Mouse (Mus musculus) embryonic facial prominence, embryonic 13.5 days (tissue): Measurements from ENCODE around the gene Ascc2. TPM values are rescaled to one million over a fixed set of nuclear protein-coding genes. Genes with fewer than 3 reads are reported as not detected.

Experiments used
- ATAC-seq: fragments of 200-750 bp; cut with Nextera tagmentation; 2 replicates; pipeline ENCODE4 v1.8.0; 2017; ENCODE audit warnings: low read depth; ENCODE audit not compliant: insufficient number of reproducible peaks, insufficient read depth, low FRiP score, low TSS enrichment
- H3K27ac ChIP-seq: fragments of 300-500 bp; sonication (generic); 2 replicates; pipeline ENCODE4 v1.5.1; 2015; ENCODE audit warnings: moderate library complexity, mild to moderate bottlenecking, inconsistent platforms
- H3K27me3 ChIP-seq: fragments of 300-500 bp; sonication (generic); 2 replicates; pipeline ENCODE4 v1.6.1; 2015; ENCODE audit warnings: mild to moderate bottlenecking, inconsistent platforms
- H3K36me3 ChIP-seq: fragments of 300-500 bp; sonication (generic); 2 replicates; pipeline ENCODE4 v1.6.1; 2015; ENCODE audit warnings: mild to moderate bottlenecking, inconsistent platforms
- H3K4me1 ChIP-seq: fragments of 300-500 bp; sonication (generic); 2 replicates; pipeline ENCODE4 v1.6.1; 2015; ENCODE audit warnings: inconsistent platforms
- H3K4me2 ChIP-seq: fragments of 300-500 bp; sonication (generic); 2 replicates; pipeline ENCODE4 v1.6.1; 2015; ENCODE audit warnings: moderate library complexity, mild to moderate bottlenecking, inconsistent platforms
- H3K4me3 ChIP-seq: fragments of 300-500 bp; sonication (generic); 2 replicates; pipeline ENCODE4 v1.5.1; 2015; ENCODE audit warnings: mild to moderate bottlenecking, inconsistent platforms
- H3K9ac ChIP-seq: fragments of 300-500 bp; sonication (generic); 2 replicates; pipeline ENCODE4 v1.6.1; 2015; ENCODE audit warnings: mild to moderate bottlenecking, inconsistent platforms
- H3K9me3 ChIP-seq: fragments of 300-500 bp; sonication (generic); 2 replicates; pipeline ENCODE4 v1.6.1; 2016; ENCODE audit warnings: inconsistent platforms
- WGBS: fragments of 180-500 bp; shearing (Covaris S2); methylation state at CpG from one replicate; pipeline ENCODE4 v1.1.7; 2015; ENCODE audit warnings: mixed read lengths; 5-methylcytosine and 5-hydroxymethylcytosine counted together
- polyA plus RNA-seq: library from polyadenylated mRNA; unstranded; fragments of >200 nt; fragmentation: Nextera tagmentation; extraction: Ambion mirVana; gene quantifications from 2 replicates; pipeline ENCODE4 v1.2.1, GENCODE M21; 2015

Gene Ascc2
- polyA plus RNA-seq, 1 experiment from 2014 or later: 33.8 TPM

DNA sequence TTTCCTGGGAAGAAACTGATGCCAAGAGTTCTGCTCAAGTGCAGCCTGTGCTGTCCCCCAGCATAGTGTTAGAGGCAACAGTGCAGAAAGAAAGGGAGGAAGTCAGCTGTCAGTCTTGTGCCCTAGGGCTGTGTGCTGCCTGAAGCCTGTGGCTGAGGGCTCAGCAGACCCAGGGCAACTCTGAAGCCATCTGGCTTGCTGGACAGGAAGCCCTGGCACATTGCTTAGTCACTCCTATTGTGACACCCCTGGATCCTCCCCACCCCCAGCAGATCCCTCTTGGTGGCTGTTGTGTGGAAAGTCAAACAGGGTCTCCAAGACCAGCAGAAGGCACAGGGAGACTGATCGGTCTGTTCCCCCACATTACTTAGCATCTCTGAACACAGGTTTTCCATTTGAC is 37.0 kb downstream of the Ascc2 start:
- no peak overlapping the region for H3K9ac ChIP-seq
- H3K4me1 ChIP-seq: peaks cover 18% of the 10 kb centered on the region
- ATAC-seq: no peak
- H3K4me2 ChIP-seq: no peak overlapping the region
- no peaks in the 10 kb centered on the region for H3K27me3 ChIP-seq
- H3K27ac ChIP-seq: no peak overlapping the region
- no peaks in the 10 kb centered on the region for H3K9me3 ChIP-seq
- WGBS: 90% methylated on average over 1 of the region's 1 CpGs
- no peak overlapping the region for H3K4me3 ChIP-seq
- peaks cover 68% of the 10 kb centered on the region for H3K36me3 ChIP-seq

- Histone ChIP-seq H3K9me3 (no peaks in the 10 kb centered on the region), H3K4me3 (no peak overlapping the region), H3K36me3 (peaks cover 70% of the 10 kb centered on the region), H3K9ac (no peak overlapping the region), H3K4me1 (peaks cover 23% of the 10 kb centered on the region), H3K27ac (no peak overlapping the region), H3K27me3 (no peaks in the 10 kb centered on the region), H3K4me2 (no peak overlapping the region)
- ATAC-seq: no peak
- 89% methylated on average over 6 of the region's 6 CpGs for WGBS
Measured at GRCm38 (mm10) chr11:4675126-4675562, 37.6 kb downstream of the Ascc2 start.

DNA sequence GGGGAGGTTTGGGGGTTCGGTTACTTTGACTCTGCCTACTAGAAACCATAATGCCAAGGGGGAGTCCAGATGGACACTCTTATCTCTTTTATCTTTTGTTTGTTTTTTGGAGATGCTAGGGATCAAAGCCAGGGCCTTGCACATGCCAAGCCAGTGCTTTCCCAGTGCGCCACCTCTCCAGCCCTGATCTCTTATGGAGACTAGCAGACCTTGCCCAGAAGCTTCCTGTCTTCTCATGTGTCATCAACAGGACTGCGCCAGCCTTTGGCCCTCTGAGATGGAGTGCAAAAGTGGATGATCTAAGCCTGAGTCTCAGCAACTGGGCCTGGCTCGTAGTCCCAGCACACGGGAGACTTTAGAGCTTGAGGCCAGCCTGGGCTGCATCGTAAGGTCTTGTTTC is 38.1 kb downstream of the Ascc2 start:
- Histone ChIP-seq H3K27ac (no peak overlapping the region), H3K4me1 (peaks cover 24% of the 10 kb centered on the region), H3K36me3 (peaks cover 70% of the 10 kb centered on the region), H3K9me3 (no peaks in the 10 kb centered on the region), H3K4me2 (no peak overlapping the region), H3K4me3 (no peak overlapping the region), H3K27me3 (no peaks in the 10 kb centered on the region), H3K9ac (no peak overlapping the region)
- no peak for ATAC-seq
- WGBS: 90% methylated on average over 6 of the region's 6 CpGs

DNA sequence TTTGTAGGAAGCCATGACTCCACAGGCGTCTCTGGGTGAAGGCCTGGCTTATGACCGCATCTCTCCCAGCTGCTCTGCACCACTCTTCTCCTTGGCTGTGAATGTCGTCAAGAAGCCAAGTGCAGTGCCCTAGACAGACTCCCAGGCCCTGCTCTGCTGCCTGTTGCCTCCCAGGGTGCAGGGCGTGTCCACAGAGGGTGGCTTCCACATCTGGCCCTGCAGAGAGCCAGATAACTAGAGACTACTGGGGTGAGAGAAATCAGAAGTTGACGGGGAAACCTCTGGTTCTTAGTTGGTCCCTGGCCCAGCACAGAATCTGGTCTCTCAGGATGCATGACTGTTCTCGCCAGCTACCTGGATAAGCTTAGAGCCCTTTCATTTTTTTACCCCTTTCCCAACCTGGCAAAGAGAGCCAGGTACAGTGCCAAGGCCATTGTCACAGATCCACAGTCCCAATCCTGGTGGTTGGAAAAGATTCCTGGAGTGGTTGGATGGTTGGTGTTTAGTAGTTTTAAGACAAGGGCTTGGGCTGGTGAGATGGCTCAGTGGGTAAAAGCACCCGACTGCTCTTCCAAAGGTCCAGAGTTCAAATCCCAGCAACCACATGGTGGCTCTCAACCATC is 39.8 kb downstream of the Ascc2 start:
- H3K4me3 ChIP-seq: no peak overlapping the region
- H3K9ac ChIP-seq: no peak overlapping the region
- peaks cover 24% of the 10 kb centered on the region for H3K4me1 ChIP-seq
- no peak for ATAC-seq
- H3K27ac ChIP-seq: no peak overlapping the region
- peaks cover 78% of the 10 kb centered on the region for H3K36me3 ChIP-seq
- 86% methylated on average over 7 of the region's 7 CpGs for WGBS
- H3K27me3 ChIP-seq: no peaks in the 10 kb centered on the region
- no peaks in the 10 kb centered on the region for H3K9me3 ChIP-seq
- no peak overlapping the region for H3K4me2 ChIP-seq

DNA sequence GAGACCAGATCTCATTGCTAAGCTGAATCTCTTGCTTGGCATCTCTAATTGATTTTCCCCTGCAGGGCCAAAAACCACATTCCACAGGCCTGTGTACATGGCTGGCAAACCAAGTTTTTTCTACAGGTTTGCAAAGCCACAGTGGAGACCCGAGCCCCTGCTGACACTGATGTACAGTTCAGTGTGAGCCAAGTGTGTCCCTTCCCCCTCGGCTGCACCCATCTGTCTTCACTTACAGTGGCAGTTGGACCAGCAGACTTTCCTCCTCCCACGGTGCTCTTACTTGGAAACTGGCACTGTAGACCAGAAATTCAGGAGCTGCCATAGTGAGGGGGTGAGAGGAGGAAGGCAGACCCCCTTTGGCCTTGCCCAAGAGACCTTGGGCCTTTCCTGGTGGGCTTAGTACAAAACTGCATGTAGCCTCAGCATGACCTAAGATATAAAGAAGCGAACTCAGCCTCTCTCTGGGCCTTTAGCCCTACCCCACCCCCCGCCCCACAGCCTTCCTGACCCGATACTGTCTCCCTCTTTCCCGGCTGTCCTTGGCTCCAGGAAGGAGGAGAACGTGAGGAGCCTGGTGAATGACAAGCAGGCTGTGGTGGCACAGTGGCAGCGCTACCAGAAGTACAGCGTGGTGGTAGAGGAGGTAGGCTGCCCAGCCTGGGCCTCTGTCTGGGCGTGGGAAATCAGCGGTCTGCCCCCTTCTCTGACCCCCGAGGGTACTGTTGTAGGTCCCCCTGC is 41.3 kb downstream of the Ascc2 start:
- ATAC-seq: peak; percentile 70
- Histone ChIP-seq H3K27ac (peak overlapping the region; percentile 92), H3K9me3 (no peaks in the 10 kb centered on the region), H3K4me3 (no peak overlapping the region), H3K9ac (no peak overlapping the region; the same call in 1 of the 2 replicates), H3K36me3 (peaks cover 79% of the 10 kb centered on the region), H3K4me2 (peak overlapping the region; percentile 18; the same call in 1 of the 2 replicates), H3K4me1 (peaks cover 24% of the 10 kb centered on the region), H3K27me3 (no peaks in the 10 kb centered on the region)
- WGBS: 59% methylated on average over 13 of the region's 13 CpGs

DNA sequence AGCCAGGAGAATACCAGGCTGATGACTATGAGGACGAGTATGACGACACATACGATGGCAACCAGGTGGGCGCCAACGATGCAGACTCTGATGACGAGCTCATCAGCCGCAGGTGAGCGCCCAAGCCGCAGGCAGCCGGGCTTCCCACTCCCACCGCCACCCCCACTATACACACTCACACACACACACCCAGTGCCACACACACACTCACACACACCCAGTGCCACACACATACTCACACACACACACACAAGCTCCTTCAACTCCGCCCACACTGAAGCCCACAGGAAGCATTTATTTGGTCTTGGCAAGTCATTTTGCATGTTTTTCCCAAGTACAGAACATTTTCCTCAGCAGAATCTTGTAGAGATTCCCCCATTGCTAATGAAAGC is 41.9 kb downstream of the Ascc2 start:
- no peak for ATAC-seq
- Histone ChIP-seq H3K4me3 (no peak overlapping the region), H3K4me1 (peaks cover 24% of the 10 kb centered on the region), H3K27ac (peak overlapping the region; percentile 92), H3K36me3 (peaks cover 79% of the 10 kb centered on the region), H3K4me2 (no peak overlapping the region), H3K9ac (no peak overlapping the region), H3K9me3 (no peaks in the 10 kb centered on the region), H3K27me3 (no peaks in the 10 kb centered on the region)
- WGBS: 84% methylated on average over 12 of the region's 12 CpGs

- Histone ChIP-seq H3K27me3 (no peaks in the 10 kb centered on the region), H3K36me3 (peaks cover 75% of the 10 kb centered on the region), H3K9me3 (no peaks in the 10 kb centered on the region), H3K4me2 (no peak overlapping the region), H3K4me1 (peaks cover 24% of the 10 kb centered on the region), H3K4me3 (no peak overlapping the region), H3K27ac (peak overlapping the region; percentile 92), H3K9ac (no peak overlapping the region)
- no peak for ATAC-seq
- 35% methylated on average over 3 of the region's 3 CpGs for WGBS
Measured at GRCm38 (mm10) chr11:4680126-4680525, 42.6 kb downstream of the Ascc2 start.

DNA sequence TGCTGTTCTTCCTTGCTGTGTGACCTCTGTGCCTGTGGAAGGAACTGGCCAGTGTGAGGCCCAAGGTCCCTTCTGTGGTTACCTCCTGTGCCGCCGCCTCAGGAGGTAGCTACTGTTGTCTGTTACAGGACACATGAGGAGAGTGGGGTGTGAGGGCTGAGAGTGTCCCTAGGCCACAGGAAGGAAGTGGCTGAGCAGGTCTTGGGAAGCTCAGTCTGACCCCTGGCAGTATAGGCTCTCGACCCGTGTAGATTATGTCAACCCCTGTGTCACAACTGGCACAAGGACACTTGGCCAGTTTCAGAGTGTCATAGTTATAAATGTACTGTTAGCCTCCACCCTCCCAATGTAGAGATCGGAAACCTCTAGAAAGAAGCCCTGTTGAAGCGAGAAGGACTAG is 46.0 kb downstream of the Ascc2 start:
- H3K27ac ChIP-seq: no peak overlapping the region
- WGBS: 88% methylated on average over 6 of the region's 6 CpGs
- H3K9me3 ChIP-seq: no peaks in the 10 kb centered on the region
- H3K36me3 ChIP-seq: peaks cover 51% of the 10 kb centered on the region
- H3K9ac ChIP-seq: no peak overlapping the region
- no peak overlapping the region for H3K4me2 ChIP-seq
- peaks cover 21% of the 10 kb centered on the region for H3K4me1 ChIP-seq
- H3K4me3 ChIP-seq: no peak overlapping the region
- no peaks in the 10 kb centered on the region for H3K27me3 ChIP-seq
- ATAC-seq: no peak

- Histone ChIP-seq H3K36me3 (peaks cover 51% of the 10 kb centered on the region), H3K4me2 (no peak overlapping the region), H3K4me1 (peaks cover 14% of the 10 kb centered on the region), H3K9me3 (no peaks in the 10 kb centered on the region), H3K27ac (no peak overlapping the region), H3K9ac (no peak overlapping the region), H3K4me3 (no peak overlapping the region), H3K27me3 (no peaks in the 10 kb centered on the region)
- no peak for ATAC-seq
- whole genome bisulfite sequencing: 76% methylated on average over 6 of the region's 6 CpGs
Measured at GRCm38 (mm10) chr11:4684186-4684585, 46.6 kb downstream of the Ascc2 start.

GRCm38 (mm10) chr11:4685071-4685470 is 47.5 kb downstream of the Ascc2 start:
- H3K27me3 ChIP-seq: no peaks in the 10 kb centered on the region
- peaks cover 6% of the 10 kb centered on the region for H3K4me1 ChIP-seq
- no peak overlapping the region for H3K4me3 ChIP-seq
- no peak overlapping the region for H3K27ac ChIP-seq
- 83% methylated on average over 4 of the region's 4 CpGs for WGBS
- no peaks in the 10 kb centered on the region for H3K9me3 ChIP-seq
- H3K36me3 ChIP-seq: peaks cover 46% of the 10 kb centered on the region
- no peak for ATAC-seq
- H3K4me2 ChIP-seq: no peak overlapping the region
- no peak overlapping the region for H3K9ac ChIP-seq

GRCm38 (mm10) chr11:4685510-4685909 is 48.0 kb downstream of the Ascc2 start:
- Histone ChIP-seq H3K9me3 (no peaks in the 10 kb centered on the region), H3K4me3 (no peak overlapping the region), H3K27ac (0 out of 2 replicates have a peak overlapping the region, but pooled peaks have one; percentile 24), H3K36me3 (peaks cover 42% of the 10 kb centered on the region), H3K27me3 (no peaks in the 10 kb centered on the region), H3K4me2 (no peak overlapping the region), H3K4me1 (peaks cover 4% of the 10 kb centered on the region; the same call in 1 of the 2 replicates), H3K9ac (no peak overlapping the region)
- 74% methylated on average over 5 of the region's 5 CpGs for WGBS
- no peak for ATAC-seq

DNA sequence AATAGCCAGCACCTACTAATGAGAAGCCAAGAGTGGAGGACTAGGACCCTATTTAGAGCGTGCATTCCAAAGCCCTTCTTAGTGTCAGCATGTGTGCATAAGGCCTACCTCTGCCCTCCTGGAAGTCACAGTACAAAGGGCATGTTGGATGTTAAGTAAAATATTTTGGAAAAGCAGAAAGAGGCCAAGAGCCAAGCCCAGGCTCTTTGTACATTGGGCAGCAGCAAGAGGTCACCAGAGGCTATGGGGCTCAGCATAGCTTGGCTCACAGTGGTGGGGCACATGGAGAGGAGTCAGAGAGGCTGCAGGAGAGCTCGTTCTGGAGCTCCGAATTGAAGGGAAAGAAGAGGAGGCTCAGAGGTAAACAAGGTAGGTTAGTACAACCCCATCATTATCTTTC is 49.5 kb downstream of the Ascc2 start:
- no peak overlapping the region for H3K27ac ChIP-seq
- 67% methylated on average over 3 of the region's 3 CpGs for WGBS
- no peak overlapping the region for H3K4me2 ChIP-seq
- H3K36me3 ChIP-seq: peaks cover 27% of the 10 kb centered on the region
- ATAC-seq: no peak
- H3K4me3 ChIP-seq: no peak overlapping the region
- H3K9me3 ChIP-seq: no peaks in the 10 kb centered on the region
- peaks cover 4% of the 10 kb centered on the region; the same call in 1 of the 2 replicates for H3K4me1 ChIP-seq
- no peak overlapping the region for H3K9ac ChIP-seq
- no peaks in the 10 kb centered on the region for H3K27me3 ChIP-seq
